Mouse (Mus musculus) MEL (cell line): ENCODE data around the gene Atg7.

Source experiments
- CTCF ChIP-seq, 3 experiments: IDR thresholded peaks in 2 of 3; conservative IDR thresholded peaks in 1 of 3; 2 replicates each; pipeline ENCODE4 v1.5.1; 2011 to 2012; ENCODE audit warnings: low read length in 3 of 3, low read depth in 2 of 3, mild to moderate bottlenecking in 2 of 3, improper control_type of control experiment in 1 of 3, inconsistent platforms in 1 of 3, mixed read lengths in 1 of 3, moderate library complexity in 1 of 3; ENCODE audit not compliant: control insufficient read depth in 1 of 3, insufficient read depth in 1 of 3, poor library complexity in 1 of 3, severe bottlenecking in 1 of 3
- ELF1 ChIP-seq: IDR thresholded peaks from 2 replicates; pipeline ENCODE4 v1.6.1; 2014; ENCODE audit warnings: low read depth, mild to moderate bottlenecking, inconsistent platforms, low read length, improper control_type of control experiment, moderate library complexity
- MAFK ChIP-seq: IDR thresholded peaks from 2 replicates; pipeline ENCODE4 v1.6.1; 2011; ENCODE audit warnings: low read depth, mild to moderate bottlenecking, low read length, improper control_type of control experiment, borderline replicate concordance
- MYC ChIP-seq: IDR thresholded peaks from 2 replicates; pipeline ENCODE4 v1.6.1; 2011; ENCODE audit warnings: low read depth, mild to moderate bottlenecking, low read length, improper control_type of control experiment, moderate library complexity
- NRF1 ChIP-seq: IDR thresholded peaks from 2 replicates; pipeline ENCODE4 v1.6.1; 2014; ENCODE audit warnings: low read depth, mild to moderate bottlenecking, inconsistent platforms, low read length, improper control_type of control experiment, moderate library complexity; ENCODE audit not compliant: poor library complexity, insufficient read depth, severe bottlenecking

GRCm38 (mm10) chr6:114821646-114822045, 178.7 kb downstream of the Atg7 start:
- TF ChIP-seq CTCF (IDR thresholded peaks at IDR 0.05 in 2 of 3, conservative IDR thresholded peaks at IDR 0.05 in 1 of 3; ENCODE audit: control insufficient read depth in 1 of 3, insufficient read depth in 1 of 3, low read depth in 2 of 3, low read length in 3 of 3, poor library complexity in 1 of 3, severe bottlenecking in 1 of 3) (no peak), NRF1 (no peak), MYC (no peak), ELF1 (no peak), MAFK (no peak)
